Mouse (Mus musculus) embryonic fibroblast, embryonic 13.5 days (primary cell): ENCODE measurements around the gene Acox3. TPM values are rescaled to one million over a fixed set of nuclear protein-coding genes. Genes with fewer than 3 reads are reported as not detected.

Experiments
- H3K27ac ChIP-seq: 2 replicates; pipeline ENCODE4 v1.5.1; 2012; ENCODE audit warnings: low read length, control low read depth, inconsistent platforms; ENCODE audit not compliant: insufficient read depth
- H3K4me1 ChIP-seq: 2 replicates; pipeline ENCODE4 v1.6.1; 2011; ENCODE audit warnings: low read length; ENCODE audit not compliant: control insufficient read depth, insufficient read depth
- H3K4me3 ChIP-seq: 2 replicates; pipeline ENCODE4 v1.5.1; 2011; ENCODE audit warnings: mild to moderate bottlenecking, control low read depth, low read length; ENCODE audit not compliant: insufficient read depth
- CTCF ChIP-seq: IDR thresholded peaks from 2 replicates; pipeline ENCODE4 v1.5.1; 2011; ENCODE audit warnings: mild to moderate bottlenecking, control low read depth, low read length, moderate library complexity, borderline replicate concordance; ENCODE audit not compliant: insufficient read depth
- POLR2A ChIP-seq: IDR thresholded peaks from 2 replicates; pipeline ENCODE4 v1.6.1; 2011; ENCODE audit warnings: low read depth, mild to moderate bottlenecking, control low read depth, low read length, moderate library complexity
- polyA plus RNA-seq: library from polyadenylated mRNA; stranded (reverse); fragments of >200 nt; gene quantifications from 2 replicates; pipeline ENCODE4 v1.2.4, GENCODE M21; 2011; ENCODE audit warnings: low read depth; ENCODE audit not compliant: missing spikeins, insufficient read length

Acox3 gene
- polyA plus RNA-seq, 1 experiment = 24.9 TPM

GRCm38 (mm10) chr5:35552838-35553539, 29.9 kb upstream of the Acox3 start:
- Histone ChIP-seq H3K27ac (no peak overlapping the region), H3K4me1 (no peaks in the 10 kb centered on the region), H3K4me3 (no peak overlapping the region)
- TF ChIP-seq POLR2A (no peak), CTCF (no peak)

GRCm38 (mm10) chr5:35556393-35556792, 26.4 kb upstream of the Acox3 start:
- Histone ChIP-seq H3K4me3 (no peak overlapping the region), H3K4me1 (no peaks in the 10 kb centered on the region), H3K27ac (no peak overlapping the region)
- TF ChIP-seq POLR2A (no peak), CTCF (no peak)

- H3K4me3 ChIP-seq = no peak overlapping the region
- TF ChIP-seq CTCF = no peak
- no peak for TF ChIP-seq POLR2A
- H3K27ac ChIP-seq = no peak overlapping the region
- H3K4me1 ChIP-seq = no peaks in the 10 kb centered on the region
These were observed 24.8 kb upstream of the Acox3 start for GRCm38 (mm10) chr5:35557946-35558621.

GRCm38 (mm10) chr5:35559447-35559846, 23.4 kb upstream of the Acox3 start:
- Histone ChIP-seq H3K4me1 (no peaks in the 10 kb centered on the region), H3K27ac (no peak overlapping the region), H3K4me3 (no peak overlapping the region)
- TF ChIP-seq POLR2A = no peak
- no peak for TF ChIP-seq CTCF

GRCm38 (mm10) chr5:35562616-35563015, 20.2 kb upstream of the Acox3 start:
- no peak overlapping the region for H3K4me3 ChIP-seq
- H3K4me1 ChIP-seq = no peaks in the 10 kb centered on the region
- TF ChIP-seq CTCF (no peak), POLR2A (no peak)
- no peak overlapping the region for H3K27ac ChIP-seq

GRCm38 (mm10) chr5:35563449-35563848, 19.4 kb upstream of the Acox3 start:
- Histone ChIP-seq H3K4me1 (no peaks in the 10 kb centered on the region), H3K27ac (no peak overlapping the region), H3K4me3 (no peak overlapping the region)
- peak; percentile 91 for TF ChIP-seq CTCF
- no peak for TF ChIP-seq POLR2A

- no peak overlapping the region for H3K27ac ChIP-seq
- no peak for TF ChIP-seq CTCF
- no peak for TF ChIP-seq POLR2A
- H3K4me1 ChIP-seq = no peaks in the 10 kb centered on the region
- no peak overlapping the region for H3K4me3 ChIP-seq
These were observed 17.6 kb upstream of the Acox3 start for GRCm38 (mm10) chr5:35565217-35565616.

- TF ChIP-seq CTCF = no peak
- TF ChIP-seq POLR2A = no peak
- Histone ChIP-seq H3K4me1 (no peaks in the 10 kb centered on the region), H3K27ac (no peak overlapping the region), H3K4me3 (no peak overlapping the region)
These were observed 16.2 kb upstream of the Acox3 start for GRCm38 (mm10) chr5:35566632-35567031.

GRCm38 (mm10) chr5:35571546-35571945, 11.3 kb upstream of the Acox3 start:
- H3K4me1 ChIP-seq = 0 out of 2 replicates have a peak, but pooled peaks cover 4% of the 10 kb centered on the region
- TF ChIP-seq CTCF (no peak), POLR2A (no peak)
- H3K27ac ChIP-seq = no peak overlapping the region
- no peak overlapping the region for H3K4me3 ChIP-seq
